Mouse (Mus musculus) limb, embryonic 11.5 days (tissue): ENCODE data around the gene Tlr4. TPM values are rescaled to one million over a fixed set of nuclear protein-coding genes. Genes with fewer than 3 reads are reported as not detected.

Experiments used
- ATAC-seq: fragments of 200-750 bp; cut with Nextera tagmentation; 2 replicates; pipeline ENCODE4 v1.8.0; 2017; ENCODE audit warnings: low read depth; ENCODE audit not compliant: insufficient number of reproducible peaks, low FRiP score, low TSS enrichment
- DNase-seq: peaks from one replicate; pipeline ENCODE4 v3.0.0-alpha.2; 2015; ENCODE audit warnings: low spot score
- H3K27ac ChIP-seq: fragments of 300-500 bp; sonication (generic); replicated peaks from 2 replicates; pipeline ENCODE4 v1.5.1; 2014; ENCODE audit warnings: low read depth, mild to moderate bottlenecking, low read length
- H3K27me3 ChIP-seq: fragments of 300-500 bp; sonication (generic); 2 replicates; pipeline ENCODE4 v1.6.1; 2014; ENCODE audit warnings: mild to moderate bottlenecking, low read length, mixed read lengths; ENCODE audit not compliant: control insufficient read depth, insufficient read depth
- H3K36me3 ChIP-seq: fragments of 300-500 bp; sonication (generic); 2 replicates; pipeline ENCODE4 v1.6.1; 2014; ENCODE audit warnings: mild to moderate bottlenecking, low read length, moderate library complexity, mixed read lengths; ENCODE audit not compliant: control insufficient read depth, insufficient read depth
- H3K4me1 ChIP-seq: fragments of 300-500 bp; sonication (generic); 2 replicates; pipeline ENCODE4 v1.6.1; 2014; ENCODE audit warnings: low read length, mixed read lengths; ENCODE audit not compliant: control insufficient read depth, insufficient read depth
- H3K4me2 ChIP-seq: fragments of 300-500 bp; sonication (generic); 2 replicates; pipeline ENCODE4 v1.6.1; 2014; ENCODE audit warnings: low read depth, mild to moderate bottlenecking, moderate library complexity; ENCODE audit not compliant: severe bottlenecking
- H3K4me3 ChIP-seq: fragments of 300-500 bp; sonication (generic); 2 replicates; pipeline ENCODE4 v1.5.1; 2014; ENCODE audit warnings: low read depth, low read length
- H3K9ac ChIP-seq: fragments of 300-500 bp; sonication (generic); 2 replicates; pipeline ENCODE4 v1.6.1; 2014; ENCODE audit warnings: mild to moderate bottlenecking, low read length
- H3K9me3 ChIP-seq: fragments of 300-500 bp; sonication (generic); 2 replicates; pipeline ENCODE4 v1.6.1; 2016; ENCODE audit warnings: low read length; ENCODE audit not compliant: control insufficient read depth
- WGBS: fragments of 180-500 bp; shearing (Covaris S2); extraction: QIAGEN DNeasy Blood & Tissue Kit; methylation state at CpG from one replicate; pipeline ENCODE4 v1.1.7; 2014; 5-methylcytosine and 5-hydroxymethylcytosine counted together
- polyA plus RNA-seq: library from polyadenylated mRNA; unstranded; fragments of >200 nt; fragmentation: Nextera tagmentation; extraction: Ambion mirVana; gene quantifications from 2 replicates; pipeline ENCODE4 v1.2.1, GENCODE M21; 2014

The Tlr4 gene
- polyA plus RNA-seq, 1 experiment from 2014 or later, result 0.64 TPM

- Histone ChIP-seq H3K27ac (no peak overlapping the region), H3K27me3 (no peaks in the 10 kb centered on the region), H3K9ac (no peak overlapping the region), H3K4me3 (no peak overlapping the region), H3K4me2 (no peak overlapping the region), H3K36me3 (no peaks in the 10 kb centered on the region), H3K4me1 (no peaks in the 10 kb centered on the region), H3K9me3 (no peaks in the 10 kb centered on the region)
- ATAC-seq (no peak), DNase-seq (no peak)
- 86% methylated on average over 3 of the region's 3 CpGs for WGBS
Measured at GRCm38 (mm10) chr4:66919630-66920372, 92.4 kb downstream of the Tlr4 start.

GRCm38 (mm10) chr4:66923616-66924276 lies 96.4 kb downstream of the Tlr4 start:
- 76% methylated on average over 3 of the region's 3 CpGs for WGBS

GRCm38 (mm10) chr4:66926066-66926465 lies 98.7 kb downstream of the Tlr4 start:
- Histone ChIP-seq H3K9ac (no peak overlapping the region), H3K27ac (no peak overlapping the region), H3K4me3 (no peak overlapping the region), H3K27me3 (no peaks in the 10 kb centered on the region), H3K4me2 (no peak overlapping the region), H3K4me1 (no peaks in the 10 kb centered on the region), H3K36me3 (no peaks in the 10 kb centered on the region), H3K9me3 (no peaks in the 10 kb centered on the region)
- ATAC-seq, result no peak
- no peak for DNase-seq
- 49% methylated on average over 4 of the region's 4 CpGs for WGBS

More at GRCm38 (mm10) chr4:66923616-66924276, 96.4 kb downstream of the Tlr4 start:
- Histone ChIP-seq H3K9me3 (no peaks in the 10 kb centered on the region), H3K4me3 (no peak overlapping the region), H3K4me1 (no peaks in the 10 kb centered on the region), H3K4me2 (no peak overlapping the region), H3K36me3 (no peaks in the 10 kb centered on the region), H3K9ac (no peak overlapping the region), H3K27ac (no peak overlapping the region), H3K27me3 (no peaks in the 10 kb centered on the region)
- ATAC-seq (no peak), DNase-seq (peak; percentile 72)

GRCm38 (mm10) chr4:66927537-66928088 lies 100.2 kb downstream of the Tlr4 start:
- DNase-seq (no peak), ATAC-seq (no peak)
- Histone ChIP-seq H3K9me3 (no peaks in the 10 kb centered on the region), H3K36me3 (no peaks in the 10 kb centered on the region), H3K27me3 (no peaks in the 10 kb centered on the region), H3K4me1 (no peaks in the 10 kb centered on the region), H3K27ac (no peak overlapping the region), H3K4me2 (no peak overlapping the region), H3K9ac (no peak overlapping the region), H3K4me3 (no peak overlapping the region)
- 73% methylated on average over 2 of the region's 2 CpGs for WGBS

- Histone ChIP-seq H3K9me3 (no peaks in the 10 kb centered on the region), H3K9ac (no peak overlapping the region), H3K36me3 (no peaks in the 10 kb centered on the region), H3K4me1 (no peaks in the 10 kb centered on the region), H3K4me3 (no peak overlapping the region), H3K27ac (no peak overlapping the region), H3K4me2 (no peak overlapping the region), H3K27me3 (no peaks in the 10 kb centered on the region)
- 45% methylated on average over 4 of the region's 4 CpGs for WGBS
- DNase-seq (no peak), ATAC-seq (no peak; the same call in 1 of the 2 replicates)
Measured at GRCm38 (mm10) chr4:66938489-66939061, 111.2 kb downstream of the Tlr4 start.

- DNase-seq, result no peak
- WGBS, result 83% methylated on average over 1 of the region's 1 CpGs
Measured at GRCm38 (mm10) chr4:66941894-66942293, 114.5 kb downstream of the Tlr4 start.

GRCm38 (mm10) chr4:66943699-66944098 lies 116.3 kb downstream of the Tlr4 start:
- Histone ChIP-seq H3K4me1 (no peaks in the 10 kb centered on the region), H3K27ac (no peak overlapping the region), H3K9me3 (no peaks in the 10 kb centered on the region), H3K9ac (no peak overlapping the region), H3K27me3 (no peaks in the 10 kb centered on the region), H3K36me3 (no peaks in the 10 kb centered on the region), H3K4me3 (no peak overlapping the region), H3K4me2 (no peak overlapping the region)
- no peak for ATAC-seq
- DNase-seq, result no peak

More at GRCm38 (mm10) chr4:66941894-66942293, 114.5 kb downstream of the Tlr4 start:
- ATAC-seq, result no peak
- H3K4me2 ChIP-seq, result no peak overlapping the region
- no peaks in the 10 kb centered on the region for H3K9me3 ChIP-seq
- no peaks in the 10 kb centered on the region for H3K27me3 ChIP-seq
- no peak overlapping the region for H3K27ac ChIP-seq
- H3K4me1 ChIP-seq, result no peaks in the 10 kb centered on the region
- no peak overlapping the region for H3K9ac ChIP-seq
- H3K4me3 ChIP-seq, result no peak overlapping the region
- H3K36me3 ChIP-seq, result no peaks in the 10 kb centered on the region

GRCm38 (mm10) chr4:66947657-66948056 lies 120.3 kb downstream of the Tlr4 start:
- H3K36me3 ChIP-seq, result no peaks in the 10 kb centered on the region
- H3K4me2 ChIP-seq, result no peak overlapping the region
- 44% methylated on average over 1 of the region's 1 CpGs for WGBS
- H3K9me3 ChIP-seq, result no peaks in the 10 kb centered on the region
- no peaks in the 10 kb centered on the region for H3K4me1 ChIP-seq
- no peak overlapping the region for H3K27ac ChIP-seq
- H3K4me3 ChIP-seq, result no peak overlapping the region
- no peak overlapping the region for H3K9ac ChIP-seq
- no peak for DNase-seq
- no peak for ATAC-seq
- H3K27me3 ChIP-seq, result no peaks in the 10 kb centered on the region
